Mouse (Mus musculus): ENCODE results near the gene Zmiz2.
"Not testable (repeated sequence)": the region's sequence is repeated elsewhere in the genome, so short reads cannot be mapped to it uniquely, and the experiment has no call there.

Zmiz2 gene

GRCm38 (mm10) chr11:6398141-6398540 is 9.3 kb downstream of the Zmiz2 start:
- no peak for DNase-seq (ENCODE audit: low read depth)

GRCm38 (mm10) chr11:6402515-6403510 is 13.9 kb downstream of the Zmiz2 start:
- no peak for DNase-seq (ENCODE audit: low read depth)

- DNase-seq (ENCODE audit: low read depth), result no peak
Observed at GRCm38 (mm10) chr11:6403830-6404405, 15.0 kb downstream of the Zmiz2 start.

GRCm38 (mm10) chr11:6404699-6405566 is 16.1 kb downstream of the Zmiz2 start:
- no peak for DNase-seq (ENCODE audit: low read depth)

GRCm38 (mm10) chr11:6405591-6406081 is 16.8 kb downstream of the Zmiz2 start:
- DNase-seq (ENCODE audit: low read depth), result no peak

GRCm38 (mm10) chr11:6406251-6407161 is 17.6 kb downstream of the Zmiz2 start:
- no peak for DNase-seq (ENCODE audit: low read depth)

- DNase-seq (ENCODE audit: low read depth), result no peak
Observed at GRCm38 (mm10) chr11:6407162-6407621, 18.3 kb downstream of the Zmiz2 start.

GRCm38 (mm10) chr11:6410050-6410602 is 21.3 kb downstream of the Zmiz2 start:
- no peak for DNase-seq (ENCODE audit: low read depth)

- DNase-seq (ENCODE audit: low read depth), result not testable (repeated sequence)
Observed at GRCm38 (mm10) chr11:6410755-6411154, 21.9 kb downstream of the Zmiz2 start.

- no peak for DNase-seq (ENCODE audit: low read depth)
Observed at GRCm38 (mm10) chr11:6411684-6412083, 22.8 kb downstream of the Zmiz2 start.

GRCm38 (mm10) chr11:6413264-6413663 is 24.4 kb downstream of the Zmiz2 start:
- no peak for DNase-seq (ENCODE audit: low read depth)

- no peak for DNase-seq (ENCODE audit: low read depth)
Observed at GRCm38 (mm10) chr11:6414751-6415550, 26.1 kb downstream of the Zmiz2 start, which contains the start of gene Ppia. Gene Ppia (plus strand): TSS chr11:6415443.

- DNase-seq (ENCODE audit: low read depth), result peak; percentile 76
Observed at GRCm38 (mm10) chr11:6415551-6416404, 26.9 kb downstream of the Zmiz2 start.

- peak; percentile 60 for DNase-seq (ENCODE audit: low read depth)
Observed at GRCm38 (mm10) chr11:6416405-6417034, 27.6 kb downstream of the Zmiz2 start.

GRCm38 (mm10) chr11:6417069-6417468 is 28.2 kb downstream of the Zmiz2 start:
- DNase-seq (ENCODE audit: low read depth), result no peak

GRCm38 (mm10) chr11:6417490-6417889 is 28.6 kb downstream of the Zmiz2 start:
- no peak for DNase-seq (ENCODE audit: low read depth)

GRCm38 (mm10) chr11:6418751-6419150 is 29.9 kb downstream of the Zmiz2 start:
- no peak for DNase-seq (ENCODE audit: low read depth)

GRCm38 (mm10) chr11:6419156-6419555 is 30.3 kb downstream of the Zmiz2 start:
- not testable (repeated sequence) for DNase-seq (ENCODE audit: low read depth)

Data from c-Kit-positive CD71-positive TER-119-negative erythroid progenitor cells, embryonic 14.5 days (primary cell).